Mouse (Mus musculus) cortical plate, adult 2 months (tissue): ENCODE data around the gene Dupd1.

ENCODE experiments used
- CTCF ChIP-seq: fragments of 200-500 bp; IDR thresholded peaks from 2 replicates; pipeline ENCODE4 v1.5.1; 2011; ENCODE audit warnings: mild to moderate bottlenecking, control low read depth, low read length; ENCODE audit not compliant: insufficient read depth; ENCODE audit errors: extremely low read depth
- POLR2A ChIP-seq: fragments of 200-500 bp; IDR thresholded peaks from 2 replicates; pipeline ENCODE4 v1.6.1; 2011; ENCODE audit warnings: mild to moderate bottlenecking, low read length, control low read depth; ENCODE audit not compliant: insufficient read depth; ENCODE audit errors: extremely low read depth

GRCm38 (mm10) chr14:21744169-21744568 is 29.8 kb upstream of the Dupd1 start:
- no peak for TF ChIP-seq CTCF
- no peak for TF ChIP-seq POLR2A
